Mouse (Mus musculus) ovary, adult 18-20 months (tissue): ENCODE data around the gene Stk32b.
A peak's percentile ranks its signal among the peaks of the same experiment; 100 is the strongest.

ENCODE experiments used
- DNase-seq: peaks from one replicate; pipeline ENCODE4 v3.0.0; 2022; ENCODE audit warnings: low spot score, mixed read lengths

Stk32b gene

DNA sequence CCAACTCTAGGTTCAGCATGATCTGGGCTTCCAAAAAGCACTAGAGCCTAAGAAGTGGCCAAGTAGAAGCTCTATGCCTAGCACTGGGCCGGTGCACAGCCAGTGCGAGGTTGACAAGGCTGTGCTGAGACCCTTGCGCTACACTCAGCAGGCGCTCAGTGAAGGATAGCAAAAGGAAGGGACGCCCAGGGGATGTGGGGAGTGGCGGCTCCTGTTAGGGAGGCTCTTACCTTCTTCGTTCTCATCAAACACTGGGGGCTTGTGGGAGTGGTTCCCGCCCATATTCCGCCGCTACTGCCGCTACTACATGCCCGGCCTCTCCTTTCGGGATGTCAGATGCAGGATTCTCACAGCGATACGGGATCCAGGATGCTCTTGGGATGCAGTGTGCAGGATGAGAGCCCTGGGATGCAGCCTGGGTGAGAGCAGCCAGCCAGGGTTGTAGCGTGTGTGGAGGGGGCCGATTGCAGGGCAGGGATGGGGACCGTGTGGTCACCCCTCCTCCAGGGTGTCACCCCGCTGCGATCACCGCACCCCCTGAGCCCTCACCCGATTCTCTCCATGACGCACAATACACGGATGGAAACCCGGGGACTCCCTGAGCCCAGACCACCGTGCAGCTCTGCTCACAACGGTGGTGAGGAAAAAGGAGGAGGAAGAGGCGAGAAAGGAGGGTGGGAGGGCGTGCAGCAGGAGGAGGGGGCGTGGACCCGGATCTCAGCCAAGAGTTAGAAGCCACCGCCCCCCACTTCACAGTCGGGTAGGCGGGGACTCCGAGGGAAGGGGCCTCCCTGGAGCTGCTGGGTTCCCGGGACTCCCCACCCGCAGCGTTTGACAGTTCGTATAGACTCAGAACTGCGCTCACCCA is at the start of gene Stk32b:
TSS of gene Stk32b (minus strand) at position 667 of the 868 bp plus-strand sequence.
- no peak for DNase-seq

GRCm38 (mm10) chr5:37765851-37766250 is 48.9 kb upstream of the Stk32b start:
- DNase-seq: no peak

GRCm38 (mm10) chr5:37762046-37762445 is 45.1 kb upstream of the Stk32b start:
- DNase-seq: no peak

DNA sequence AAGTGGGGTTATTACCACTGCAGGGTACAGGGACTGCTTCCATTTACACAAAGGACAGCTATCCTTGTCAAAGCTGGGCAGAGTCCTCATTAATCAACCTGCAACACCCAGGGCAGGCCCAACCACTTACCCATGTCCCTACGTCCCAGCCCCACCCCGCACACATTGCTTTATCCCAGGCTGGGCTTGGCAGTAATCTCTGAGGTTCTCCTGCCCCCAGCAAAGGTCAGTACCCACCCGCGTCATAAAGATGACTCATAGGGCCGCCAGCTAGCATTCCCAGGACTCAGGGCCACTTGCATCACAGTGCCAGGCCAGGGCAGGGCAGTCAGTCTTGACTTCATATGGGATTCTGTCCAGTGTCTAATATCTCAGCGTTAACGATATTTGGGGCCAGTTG is 36.4 kb upstream of the Stk32b start:
- DNase-seq: peak; percentile 26

DNA sequence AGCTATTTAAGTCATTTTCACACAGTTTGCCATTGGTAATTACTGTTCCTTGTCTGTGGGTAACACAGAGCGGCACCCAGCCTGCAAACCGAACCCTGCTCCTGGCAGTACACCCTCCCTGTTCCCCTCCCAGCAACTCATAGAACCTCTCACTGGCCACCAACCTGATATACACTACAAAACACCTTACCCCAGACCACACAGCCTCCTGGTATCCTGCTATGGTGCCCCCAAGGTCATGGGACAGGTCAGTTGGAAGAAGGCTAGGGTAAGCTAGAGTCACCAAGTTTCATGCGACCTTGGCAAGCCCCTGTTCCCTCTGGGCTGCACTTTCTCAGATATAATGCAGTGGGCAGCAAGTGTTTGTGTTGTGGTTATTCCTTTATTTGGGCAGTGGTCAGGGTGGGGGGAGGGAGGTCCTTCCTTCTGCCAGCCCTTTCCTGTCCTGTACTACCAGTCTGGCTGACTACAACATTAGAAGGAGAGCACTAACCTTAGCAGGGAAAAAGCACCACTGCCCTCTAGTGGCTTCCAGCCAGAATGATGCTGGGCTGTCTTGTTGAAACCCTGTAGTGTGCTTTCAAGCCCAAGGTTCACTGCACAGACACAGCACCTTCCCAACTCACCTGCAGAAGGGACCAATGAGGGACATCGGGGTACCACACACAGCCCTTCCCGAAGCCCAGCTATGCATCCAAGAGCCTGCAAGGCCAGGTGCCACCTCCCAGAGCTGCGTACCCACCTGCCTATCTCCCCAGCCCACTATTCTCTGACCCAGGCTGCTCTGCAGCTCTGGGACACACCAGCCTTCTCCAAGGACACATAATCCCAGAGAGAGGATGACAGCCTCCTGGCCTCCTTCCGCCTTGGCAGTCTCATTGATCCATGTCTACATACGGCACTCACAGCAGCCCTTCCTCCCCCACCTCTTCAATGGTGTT is 35.3 kb upstream of the Stk32b start:
- peak; percentile 20 for DNase-seq

GRCm38 (mm10) chr5:37743889-37744707 is 27.1 kb upstream of the Stk32b start:
- no peak for DNase-seq

- no peak for DNase-seq
Observed at GRCm38 (mm10) chr5:37736213-37736612, 19.2 kb upstream of the Stk32b start.

GRCm38 (mm10) chr5:37735224-37735623 is 18.3 kb upstream of the Stk32b start, which contains the start of gene Cytl1:
TSS of gene Cytl1 (plus strand) at chr5:37735519.
- DNase-seq: no peak

DNA sequence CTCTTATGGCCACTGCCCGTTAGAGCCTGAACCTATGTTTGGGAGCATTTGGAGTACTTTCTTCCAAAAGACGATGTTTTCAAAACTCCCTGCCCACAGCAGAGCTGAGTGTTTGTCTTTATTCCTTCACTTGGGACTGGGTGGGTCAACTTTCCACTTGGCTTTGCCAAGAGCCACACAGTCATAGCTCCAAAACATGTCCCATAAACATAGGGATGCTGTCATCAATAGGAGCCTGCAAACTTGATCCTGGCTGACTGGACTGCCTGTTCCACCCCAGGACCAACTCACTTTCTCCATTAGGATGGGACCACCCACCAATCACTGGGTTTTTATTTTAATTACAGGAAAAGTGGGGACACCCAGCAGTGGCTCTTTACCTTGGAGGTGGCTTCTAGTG is 13.8 kb upstream of the Stk32b start:
- no peak for DNase-seq

DNA sequence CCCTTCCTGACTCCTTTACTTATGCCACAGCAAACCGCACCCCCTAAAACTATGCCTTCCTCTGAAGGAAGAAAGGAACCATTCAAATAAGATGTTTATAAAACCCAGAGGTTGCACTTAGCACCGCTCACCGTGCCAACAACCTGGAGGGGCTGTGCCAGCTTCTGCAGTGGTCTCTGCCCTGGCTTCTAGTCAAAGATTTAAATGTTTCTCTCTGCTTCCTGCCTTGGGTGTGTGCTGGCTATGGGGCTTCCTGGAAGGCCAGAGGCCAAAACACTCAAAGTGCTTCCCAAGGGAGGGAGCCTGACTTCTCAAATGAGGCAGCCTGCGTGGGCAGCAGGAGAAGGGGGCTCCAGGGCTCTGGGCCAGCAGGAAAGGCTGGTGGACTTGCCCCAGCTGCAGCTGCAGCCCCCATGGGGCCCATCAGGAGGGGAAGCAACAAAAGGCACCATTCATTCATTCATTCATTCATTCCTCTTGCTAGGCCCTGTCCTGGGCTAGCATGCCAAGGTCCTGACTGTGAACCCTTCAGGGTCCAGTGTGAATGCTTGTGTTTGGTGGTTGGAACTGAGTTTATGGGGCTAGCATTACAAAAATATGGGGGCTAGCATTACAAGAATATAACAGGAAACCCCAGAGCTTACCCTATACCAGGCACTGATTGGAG is 8.4 kb upstream of the Stk32b start:
- DNase-seq: no peak

DNA sequence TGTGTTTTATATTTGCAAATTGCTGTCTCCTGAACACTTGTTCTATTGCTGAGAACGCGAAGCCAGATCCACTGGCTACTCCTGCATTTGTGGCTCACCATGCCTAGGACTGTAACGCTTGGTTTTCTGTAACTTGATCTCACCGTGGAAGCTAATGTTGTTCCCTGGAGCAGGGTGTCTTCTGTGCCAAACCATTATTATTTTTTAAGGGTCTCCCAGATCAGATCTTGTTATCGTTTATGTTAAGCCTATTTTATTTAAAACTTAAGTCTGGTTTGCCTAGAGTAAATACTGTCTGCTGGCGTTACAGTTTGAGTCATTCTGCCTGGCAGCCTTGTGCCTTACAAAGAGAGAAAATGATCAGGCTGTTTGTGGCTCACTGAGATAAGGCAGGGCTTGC is 3.7 kb upstream of the Stk32b start:
- no peak for DNase-seq

- no peak for DNase-seq
Observed at GRCm38 (mm10) chr5:37717384-37717963, 503 bp upstream of the Stk32b start.

- no peak for DNase-seq
Observed at GRCm38 (mm10) chr5:37709257-37709904, 7.6 kb downstream of the Stk32b start.

- no peak for DNase-seq
Observed at GRCm38 (mm10) chr5:37708124-37708523, 8.8 kb downstream of the Stk32b start.

DNA sequence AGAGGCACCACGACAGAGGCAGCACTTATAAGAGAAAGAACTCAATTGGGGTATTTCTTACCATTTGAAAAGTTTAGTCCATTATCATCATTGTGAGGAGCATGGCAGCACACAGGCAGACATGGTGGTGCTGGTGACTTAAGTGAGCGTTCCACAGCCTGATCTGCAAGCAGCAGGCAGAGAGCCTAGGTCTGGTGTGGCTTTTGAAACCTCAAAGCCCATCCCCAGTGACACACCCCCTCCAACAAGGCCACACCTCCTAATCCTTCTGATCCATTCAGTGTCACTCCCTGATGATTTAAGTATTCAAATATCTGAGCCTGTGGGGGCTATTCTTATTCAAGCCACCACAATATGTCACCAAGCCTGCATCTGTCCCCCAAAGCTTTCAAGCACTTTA is 12.0 kb downstream of the Stk32b start:
- no peak for DNase-seq

- DNase-seq: no peak
Observed at GRCm38 (mm10) chr5:37699757-37700156, 17.2 kb downstream of the Stk32b start.

GRCm38 (mm10) chr5:37697286-37697685 is 19.7 kb downstream of the Stk32b start:
- no peak for DNase-seq

DNA sequence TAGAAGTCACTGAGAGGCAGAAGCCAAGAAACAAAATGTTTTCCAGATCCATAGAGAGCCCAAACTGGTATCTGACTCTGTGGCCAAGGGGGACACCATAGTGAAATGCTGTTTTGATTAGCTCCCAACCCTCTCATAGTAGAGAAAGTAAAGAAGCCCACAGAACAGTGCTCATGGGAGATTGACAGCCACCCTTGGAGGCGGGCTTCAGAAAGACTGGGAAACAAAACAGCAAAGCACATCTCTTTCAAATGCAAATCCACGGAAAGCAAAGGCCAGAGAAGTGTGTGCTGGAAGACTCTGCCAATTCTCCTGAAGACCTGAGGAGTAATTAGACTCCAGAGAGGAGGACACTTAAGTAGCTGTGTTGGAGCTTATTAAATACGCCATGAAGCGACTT is 21.2 kb downstream of the Stk32b start:
- DNase-seq: no peak

GRCm38 (mm10) chr5:37692759-37693158 is 24.2 kb downstream of the Stk32b start:
- no peak for DNase-seq

DNA sequence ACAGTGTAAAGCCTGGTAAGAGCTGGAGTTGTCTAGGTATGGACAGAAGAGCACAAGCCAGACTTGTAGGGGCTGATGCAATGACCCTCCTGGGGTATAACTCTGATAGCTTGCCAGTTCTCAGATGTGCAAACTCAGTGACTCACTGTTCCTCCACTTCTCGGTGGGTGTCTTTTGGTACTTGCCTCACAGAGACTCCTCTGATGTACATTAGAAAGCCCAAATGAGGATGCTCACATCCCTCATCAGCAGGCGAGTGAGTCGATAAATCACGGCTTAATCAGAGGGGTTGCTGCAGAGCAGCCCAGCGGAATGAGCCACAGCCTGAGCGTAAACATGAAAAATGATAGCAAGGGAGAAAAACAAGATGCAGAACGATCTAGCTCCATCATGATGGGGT is 46.2 kb downstream of the Stk32b start:
- no peak for DNase-seq
